Mouse (Mus musculus) left cerebral cortex, adult 8-10 months (tissue): ENCODE data around the gene Polr3gl. TPM values are rescaled to one million over a fixed set of nuclear protein-coding genes. Genes with fewer than 3 reads are reported as not detected.

Experiments used
- DNase-seq, 2 experiments: peaks; one replicate each; pipeline ENCODE4 v3.0.0; 2022; ENCODE audit warnings: low spot score in 2 of 2
- total RNA-seq, 4 experiments: library from RNA; stranded (reverse); gene quantifications; 2 replicates each; pipeline ENCODE4 v1.2.4; 2022

The Polr3gl gene
- total RNA-seq, 4 experiments from 2014 or later = 22.8 to 26.6 (median 24.3) TPM

DNA sequence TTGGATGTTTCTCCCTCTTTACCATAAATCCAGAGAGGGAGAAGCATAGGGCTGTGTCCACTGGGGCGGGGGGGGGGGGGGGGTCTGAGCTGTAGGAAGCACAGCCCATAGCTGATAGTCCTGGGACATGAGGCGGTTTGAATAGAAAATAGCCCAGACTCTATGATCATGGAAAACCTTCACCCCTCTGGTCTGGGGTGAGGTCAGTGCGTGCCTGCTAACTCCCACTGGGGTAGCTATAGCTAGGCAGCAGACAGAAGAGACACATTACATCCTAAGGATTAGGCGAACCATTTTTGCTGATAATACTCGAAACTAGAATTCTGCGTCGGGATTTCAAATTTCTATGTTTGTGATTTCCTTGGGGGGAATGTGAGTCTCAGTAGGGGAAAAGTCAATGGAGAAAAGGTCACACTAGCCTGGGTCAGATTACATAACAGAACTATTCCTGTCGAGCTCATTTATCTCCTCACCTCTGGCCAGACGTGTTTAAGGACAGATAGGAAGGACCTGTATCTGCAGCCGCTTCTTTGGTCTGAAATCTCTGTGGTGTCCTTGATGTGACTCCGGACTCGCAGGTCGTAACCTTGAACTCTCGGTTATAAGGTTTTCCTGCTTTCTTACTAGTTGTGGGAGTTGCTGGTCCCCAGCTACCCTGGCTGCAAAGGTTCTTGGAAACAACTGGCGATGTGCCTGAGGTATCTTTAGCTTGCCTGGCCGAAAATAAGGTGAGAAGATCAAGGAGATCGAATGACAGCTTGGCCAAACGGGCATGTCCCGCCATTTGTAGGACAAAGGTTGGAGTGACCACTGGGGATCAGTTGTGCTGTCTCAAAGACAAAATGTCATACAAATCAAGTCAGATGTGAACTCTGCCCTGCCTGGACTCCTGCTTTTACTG lies 20.1 kb downstream of the Polr3gl start:
- no peak for DNase-seq

DNA sequence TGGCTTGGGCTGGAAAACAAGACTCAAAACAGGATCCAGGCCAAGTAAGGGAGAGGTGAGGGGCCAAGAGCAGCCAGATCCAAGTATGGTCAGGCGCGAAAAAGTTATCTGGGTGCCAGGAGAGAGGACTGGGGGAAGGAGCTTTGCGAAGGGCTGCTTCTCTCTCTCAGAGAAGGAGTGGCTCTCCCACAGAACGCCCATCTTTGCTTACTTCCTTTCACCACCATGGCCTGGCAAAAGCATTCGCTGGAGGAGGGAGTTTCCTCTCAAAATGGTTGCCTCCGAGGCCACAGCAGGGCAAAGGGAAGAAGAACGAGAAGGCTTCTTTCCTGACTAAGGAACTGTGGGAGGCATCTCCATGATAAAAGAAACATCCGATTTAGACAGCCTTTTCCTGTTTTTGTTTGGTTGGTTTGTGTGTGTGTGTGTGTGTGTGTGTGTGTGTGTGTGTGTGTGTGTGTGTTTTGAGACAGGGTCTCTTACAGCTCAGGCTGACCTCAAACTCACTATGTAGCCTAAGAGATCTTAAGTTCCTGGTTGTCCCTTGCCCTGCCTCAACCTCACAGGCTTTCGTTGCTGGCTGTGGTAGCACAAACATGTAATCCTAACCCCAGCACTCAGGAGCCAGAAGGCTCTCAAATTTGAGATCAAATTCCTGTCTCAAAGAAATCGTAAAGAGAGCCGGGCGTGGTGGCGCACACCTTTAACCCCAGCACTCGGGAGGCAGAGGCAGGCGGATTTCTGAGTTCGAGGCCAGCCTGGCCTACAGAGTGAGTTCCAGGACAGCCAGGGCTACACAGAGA lies 21.9 kb downstream of the Polr3gl start:
- DNase-seq = no peak

DNA sequence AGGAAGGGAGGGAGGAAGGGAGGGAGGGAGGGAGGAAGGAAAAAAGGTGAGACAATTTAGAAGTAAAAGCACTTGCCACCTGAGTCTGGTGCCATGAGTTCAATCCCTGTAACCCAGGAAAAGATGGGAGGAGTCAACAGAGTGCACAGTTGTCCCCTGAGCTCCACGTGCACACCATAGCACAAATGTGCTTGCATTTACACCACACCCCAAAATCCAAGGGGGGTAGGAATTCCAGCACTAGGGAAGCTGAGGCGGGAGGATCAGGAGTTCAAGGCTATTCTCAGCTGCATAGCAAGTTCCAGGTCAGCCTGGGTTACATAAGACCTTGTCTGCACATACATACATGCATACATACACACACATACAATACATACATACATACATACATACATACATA lies 22.6 kb downstream of the Polr3gl start:
- no peak for DNase-seq

DNA sequence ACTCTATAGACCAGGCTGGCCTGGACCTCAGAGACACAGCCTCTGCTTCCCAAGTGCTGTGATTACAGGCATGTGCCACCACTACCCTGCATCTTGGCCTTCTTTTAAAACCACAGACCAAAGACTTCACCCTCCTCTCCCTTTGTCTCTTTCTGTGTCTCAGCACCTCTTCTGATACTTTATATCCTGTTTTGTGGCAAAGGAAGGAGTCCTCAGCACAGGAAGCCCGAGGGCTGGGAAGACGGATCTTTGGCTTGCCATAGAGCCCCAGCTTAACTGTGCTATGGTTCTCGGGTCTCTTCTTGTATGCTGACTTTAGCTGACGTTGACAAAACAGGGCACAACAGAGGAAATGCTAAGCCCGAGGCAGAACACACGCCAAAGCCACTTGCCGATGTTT lies 23.3 kb downstream of the Polr3gl start:
- no peak for DNase-seq

DNA sequence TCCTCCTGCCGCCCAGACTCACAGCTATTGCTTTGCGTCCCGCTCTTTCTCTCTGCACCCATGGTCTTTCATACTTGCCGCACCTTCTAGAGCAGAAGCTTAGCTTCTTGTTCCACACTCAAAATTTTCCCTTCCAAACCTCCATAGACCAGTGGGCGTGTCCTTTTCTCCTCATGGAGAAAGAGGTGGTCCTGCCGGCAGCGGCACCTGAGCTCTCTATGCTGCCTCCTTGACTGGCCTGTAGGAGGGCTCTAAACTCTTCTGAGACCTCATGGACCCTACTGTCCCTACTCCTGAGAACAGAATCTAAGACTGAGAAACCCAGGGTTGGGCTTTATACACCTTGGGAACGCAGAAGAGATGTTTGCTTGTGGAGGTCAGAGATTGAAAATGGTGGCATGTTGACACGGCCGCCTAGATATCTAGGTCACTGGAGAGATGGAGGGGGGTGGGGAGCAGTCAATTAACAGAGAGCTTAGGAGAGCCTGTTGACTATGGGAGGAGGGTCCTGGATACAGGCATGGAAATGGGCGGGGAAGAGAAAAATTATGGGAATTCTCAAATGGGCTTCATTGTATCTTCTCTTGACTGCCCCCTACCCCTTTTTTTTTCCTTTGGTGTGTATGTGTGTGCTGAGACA lies 23.9 kb downstream of the Polr3gl start:
- DNase-seq = no peak

DNA sequence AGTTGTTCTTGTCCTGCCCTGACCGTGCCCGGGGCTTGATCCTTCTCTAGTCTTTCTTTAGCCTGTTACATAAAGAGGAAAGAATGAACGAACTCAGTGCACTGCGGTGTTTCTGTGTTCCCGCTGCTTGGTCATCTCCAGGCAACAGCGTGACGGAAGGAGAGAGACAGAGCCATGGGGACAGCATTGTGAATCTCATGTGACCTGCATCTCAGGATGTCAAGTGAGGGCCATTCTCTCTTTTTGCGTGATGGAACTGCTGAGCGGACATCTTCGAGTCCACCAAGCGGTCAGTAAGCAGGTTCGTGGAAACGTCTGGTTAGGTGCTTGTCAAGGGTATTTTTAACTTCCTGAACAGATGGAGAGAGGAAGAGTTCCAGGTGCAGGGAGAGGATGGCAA lies 24.5 kb downstream of the Polr3gl start:
- no peak for DNase-seq

DNA sequence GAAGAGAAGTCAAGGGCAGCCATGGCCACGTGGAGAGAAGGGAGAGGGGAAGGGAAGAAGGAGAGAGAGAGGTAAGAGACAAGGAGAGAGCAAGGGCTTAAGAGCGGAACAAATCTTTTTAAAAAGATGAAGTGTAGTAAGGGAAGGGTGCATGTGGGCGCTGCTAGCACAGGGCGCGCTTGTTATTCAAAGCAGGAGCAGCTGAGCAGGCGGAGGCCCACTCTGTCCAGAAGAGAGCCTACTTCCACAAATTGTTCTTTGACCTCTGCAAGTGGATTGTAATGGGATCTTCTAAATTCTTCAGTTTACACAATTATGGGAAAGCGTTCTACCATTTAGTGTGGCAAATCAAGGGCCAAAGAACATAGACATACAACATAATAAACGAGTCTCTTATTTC lies 25.4 kb downstream of the Polr3gl start:
- no peak for DNase-seq

DNA sequence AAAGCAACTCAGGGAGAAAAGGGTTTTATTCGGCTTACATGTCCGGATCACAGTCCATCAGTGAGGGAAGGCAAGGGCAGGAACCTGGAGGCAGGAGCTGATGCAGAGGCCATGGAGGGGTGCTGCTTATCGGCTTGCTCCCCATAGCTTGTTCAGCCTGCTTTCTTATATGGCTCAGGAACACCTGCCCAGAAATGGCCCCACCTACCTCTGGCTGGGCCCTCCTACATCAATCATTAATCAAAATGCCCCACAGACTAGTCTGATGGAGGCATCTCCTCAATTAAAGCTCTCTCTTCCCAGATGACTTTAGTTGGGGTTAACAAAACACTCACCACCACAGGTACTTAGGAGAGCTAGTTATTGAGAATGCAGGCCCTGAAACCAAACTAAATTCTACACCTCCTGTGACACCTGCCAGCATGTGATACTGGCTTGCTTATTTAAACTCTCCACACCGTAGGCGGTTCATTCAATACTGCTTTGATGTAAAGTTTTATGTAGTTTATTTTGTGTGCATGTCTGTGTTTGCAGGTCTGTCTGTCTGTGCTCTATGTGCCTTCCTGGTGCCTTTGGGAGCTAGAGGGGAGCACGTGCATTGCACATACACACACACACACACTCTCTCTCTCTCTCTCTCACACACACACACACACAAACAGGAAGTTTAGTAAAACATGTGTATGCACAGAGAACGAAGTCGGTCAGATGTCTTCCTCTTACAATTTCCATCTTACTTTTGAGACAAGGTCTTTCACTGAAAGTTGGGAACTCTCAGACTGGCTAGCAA lies 27.1 kb downstream of the Polr3gl start:
- DNase-seq = no peak

DNA sequence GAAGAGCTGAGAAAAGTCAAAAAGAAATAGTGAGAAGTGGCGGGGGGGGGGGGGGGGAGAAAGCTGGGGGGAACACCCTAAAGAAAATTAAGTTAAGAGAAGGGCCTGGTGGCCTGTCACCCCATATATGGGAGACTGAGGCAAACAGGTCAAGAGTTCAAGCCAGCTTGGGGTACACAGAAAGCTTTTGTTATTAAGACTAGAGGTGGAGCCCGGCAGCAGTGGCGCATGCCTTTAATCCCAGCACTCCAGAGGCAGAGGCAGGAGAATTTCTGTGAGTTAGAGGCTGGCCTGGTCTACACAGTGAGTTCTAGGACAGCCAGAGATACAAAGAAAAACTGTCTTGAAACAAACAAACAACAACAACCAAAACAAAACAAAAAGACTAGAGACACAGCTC lies 28.9 kb downstream of the Polr3gl start:
- DNase-seq = no peak

DNA sequence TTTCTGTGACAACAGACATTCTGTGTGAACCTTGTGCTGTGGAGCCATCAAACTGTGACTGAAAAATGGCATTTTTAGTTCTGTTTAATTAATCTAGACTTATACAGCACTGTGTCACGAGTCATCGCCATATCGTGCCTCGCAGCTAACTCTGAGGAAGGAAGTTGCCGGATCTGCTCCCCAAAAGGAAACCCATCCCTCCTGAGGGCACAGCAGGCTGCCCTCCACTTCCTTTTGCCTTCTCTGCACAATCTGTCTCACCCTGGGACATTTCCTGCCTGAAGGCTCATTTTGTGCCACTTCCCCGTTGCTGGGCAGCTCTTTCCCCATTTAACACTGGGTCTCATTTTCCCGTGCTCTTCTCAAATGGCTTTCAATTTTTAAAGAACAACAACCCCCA lies 29.3 kb downstream of the Polr3gl start:
- DNase-seq = no peak

DNA sequence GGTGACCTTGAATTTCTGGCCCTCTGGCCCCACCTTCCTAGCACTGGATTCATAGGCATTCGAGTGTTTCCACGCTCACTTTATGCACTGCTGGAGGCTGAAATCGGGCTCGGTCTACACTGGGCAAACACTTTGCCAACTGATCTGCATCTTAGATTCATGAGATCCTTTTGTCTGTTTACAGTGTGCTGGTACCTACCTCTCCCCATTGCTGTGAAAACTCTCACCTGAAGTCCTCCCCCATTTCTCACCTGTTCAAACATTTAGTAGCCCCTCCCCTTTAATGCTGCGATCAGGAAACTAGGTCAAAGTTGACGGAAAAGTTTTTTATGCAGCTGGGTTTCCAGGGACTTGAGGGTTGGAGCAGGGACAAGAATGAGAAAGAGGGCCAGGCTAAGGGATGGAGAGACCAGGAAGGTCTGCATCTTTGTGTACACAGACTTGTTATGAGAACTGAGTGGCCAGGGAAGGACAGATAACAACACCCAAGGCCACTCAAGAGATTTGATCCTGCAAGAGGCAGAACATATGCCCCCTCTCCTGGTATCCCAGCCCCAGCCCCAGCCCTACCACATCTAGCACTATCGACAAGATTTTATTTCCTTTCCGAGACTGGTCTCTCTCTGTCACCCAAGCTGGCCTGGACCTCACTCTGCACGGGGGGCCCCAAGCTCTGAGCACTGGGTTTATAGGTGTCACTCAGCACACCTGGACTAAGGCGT lies 29.9 kb downstream of the Polr3gl start:
- no peak for DNase-seq

DNA sequence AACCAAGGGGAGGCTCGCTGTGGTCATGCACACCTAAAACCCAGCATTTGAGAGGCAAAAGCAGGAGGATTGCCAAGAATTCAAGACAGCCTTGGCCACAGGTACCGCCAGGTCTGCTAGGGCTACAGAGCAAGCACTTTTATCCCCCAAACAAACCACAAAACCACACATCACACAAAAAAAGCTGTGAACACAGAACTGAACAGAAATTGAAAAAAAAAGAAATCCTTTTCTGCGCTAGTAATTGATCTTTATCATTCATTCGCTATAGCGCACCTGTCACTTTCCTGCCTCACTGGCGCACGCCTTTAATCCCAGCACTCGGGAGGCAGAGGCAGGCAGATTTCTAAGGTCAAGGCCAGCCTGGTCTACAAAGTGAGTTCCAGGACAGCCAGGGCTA lies 30.7 kb downstream of the Polr3gl start:
- DNase-seq = no peak

DNA sequence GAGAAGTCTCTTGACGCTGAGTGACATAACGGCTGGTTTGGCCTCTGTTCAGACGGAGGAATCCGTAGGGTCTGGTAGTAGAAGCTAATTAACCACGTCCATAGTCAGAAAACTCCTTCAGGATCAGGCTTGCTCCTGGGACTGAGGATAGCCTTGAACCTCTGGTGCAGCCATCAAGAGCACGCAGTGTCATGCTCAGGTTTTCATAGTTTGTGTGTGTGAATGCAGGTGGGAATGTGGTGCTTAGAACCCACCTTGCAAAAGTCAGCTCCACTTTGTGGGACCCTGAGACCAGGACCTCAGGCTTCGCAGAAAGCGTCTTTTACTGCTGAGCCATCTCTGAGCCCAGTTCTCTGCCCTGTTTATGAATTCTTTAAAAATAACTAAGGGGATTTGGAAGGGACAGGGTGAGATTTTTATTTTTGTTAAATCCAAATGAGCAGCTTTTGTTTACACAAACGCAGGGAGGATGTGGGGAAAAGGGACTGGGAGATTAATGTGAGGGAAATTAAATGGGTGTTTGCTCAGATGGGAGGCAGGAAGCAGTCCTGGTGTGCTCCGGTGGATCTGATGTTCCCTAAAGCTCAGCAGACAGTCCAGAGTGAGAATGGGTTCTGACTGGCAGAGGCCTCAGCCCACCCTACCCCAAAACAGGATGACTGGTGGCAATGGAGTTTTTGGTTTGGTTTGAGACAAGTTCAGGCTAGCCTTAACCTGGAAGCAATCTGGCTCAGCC lies 31.9 kb downstream of the Polr3gl start:
- DNase-seq = no peak

DNA sequence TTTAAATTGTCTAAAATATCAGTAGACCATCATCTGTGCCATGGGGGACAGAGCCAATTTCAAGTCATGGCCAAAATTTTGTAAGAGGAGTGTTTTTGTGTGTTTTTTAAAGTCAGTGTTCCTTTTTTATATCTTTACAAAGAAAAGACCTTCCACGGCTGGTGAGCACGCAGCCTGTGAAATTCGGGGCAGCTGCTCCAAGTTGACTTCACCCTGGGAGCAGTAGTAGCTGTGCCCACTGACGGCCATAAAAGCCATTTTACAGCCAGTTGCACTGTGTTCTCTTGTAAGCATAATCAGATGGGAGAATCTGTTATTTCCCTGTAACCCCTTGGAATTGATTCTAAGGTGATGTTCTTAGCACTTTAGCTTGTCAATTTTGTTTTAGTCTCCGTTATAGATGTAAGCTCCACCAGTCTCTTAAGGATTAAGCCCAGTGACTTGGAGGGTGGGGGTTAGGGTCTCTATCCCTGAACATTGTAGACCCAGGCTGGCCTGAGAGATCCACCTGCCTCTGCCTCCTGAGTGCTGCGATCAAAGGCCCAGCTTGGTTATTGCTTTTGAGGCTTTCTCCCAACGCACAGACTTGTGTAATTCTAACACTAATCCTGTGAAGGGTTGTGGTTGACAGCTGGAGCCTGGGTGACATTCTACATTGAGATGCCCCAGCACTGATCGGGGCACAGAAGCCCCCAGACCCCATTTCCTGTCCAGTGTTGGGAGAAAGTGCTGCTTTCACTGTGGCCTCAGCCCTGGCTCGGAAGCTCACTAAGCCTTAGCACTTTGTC lies 32.9 kb downstream of the Polr3gl start:
- DNase-seq = no peak

DNA sequence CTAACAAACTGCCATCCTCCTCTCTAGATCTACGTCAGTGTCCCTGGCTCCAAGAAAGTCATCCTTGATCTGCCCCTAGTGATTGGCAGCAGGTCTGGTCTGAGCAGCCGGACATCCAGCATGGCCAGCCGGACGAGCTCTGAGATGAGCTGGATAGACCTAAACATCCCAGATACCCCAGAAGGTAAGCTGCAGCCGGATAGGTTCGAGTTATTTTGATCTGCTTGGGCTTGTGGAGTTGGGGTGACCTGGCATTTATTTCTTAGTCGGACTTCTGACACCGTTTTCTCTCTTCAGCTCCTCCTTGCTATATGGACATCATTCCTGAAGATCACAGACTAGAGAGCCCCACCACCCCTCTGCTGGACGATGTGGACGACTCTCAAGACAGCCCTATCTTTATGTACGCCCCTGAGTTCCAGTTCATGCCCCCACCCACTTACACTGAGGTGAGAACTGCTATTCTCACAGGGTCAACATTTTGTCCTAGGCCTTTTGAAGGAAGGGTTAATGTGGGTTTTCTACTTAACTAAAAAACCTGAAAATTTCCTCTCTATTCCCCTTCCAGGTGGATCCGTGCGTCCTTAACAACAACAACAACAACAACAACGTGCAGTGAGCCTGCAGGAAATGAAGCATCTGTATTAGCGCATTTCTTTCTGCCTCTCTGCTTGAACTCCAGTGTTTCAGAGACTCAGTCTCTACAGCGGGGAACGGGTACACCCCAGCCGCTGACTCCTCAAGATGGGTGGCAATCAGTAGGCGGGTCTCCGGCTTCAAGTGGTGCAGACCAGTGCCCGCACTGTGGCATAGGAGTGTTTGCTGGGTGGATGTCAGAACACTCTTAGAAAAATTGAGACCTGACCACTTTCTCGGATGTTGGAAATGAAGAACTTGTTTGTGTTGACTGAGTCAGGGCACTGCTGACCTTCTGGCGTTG lies 33.8 kb downstream of the Polr3gl start:
- DNase-seq = no peak

DNA sequence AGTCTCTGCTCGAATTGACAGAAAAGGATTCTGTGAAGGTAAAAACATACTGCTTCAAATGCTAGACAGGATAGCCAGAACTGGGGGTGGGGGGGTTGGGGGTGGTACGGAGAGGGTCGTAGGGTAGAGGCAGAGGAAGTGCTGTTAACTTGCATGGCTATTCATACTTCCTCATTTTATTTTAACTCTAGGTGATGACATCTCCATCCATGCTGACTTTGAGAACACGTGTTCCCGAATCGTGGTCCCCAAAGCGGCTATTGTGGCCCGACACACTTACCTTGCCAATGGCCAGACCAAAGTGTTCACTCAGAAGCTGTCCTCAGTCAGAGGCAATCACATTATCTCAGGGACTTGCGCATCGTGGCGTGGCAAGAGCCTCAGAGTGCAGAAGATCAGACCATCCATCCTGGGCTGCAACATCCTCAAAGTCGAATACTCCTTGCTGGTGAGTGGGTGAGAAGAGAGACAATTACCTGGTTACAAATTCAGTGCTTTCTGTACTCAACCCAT lies 34.5 kb downstream of the Polr3gl start:
- no peak for DNase-seq

DNA sequence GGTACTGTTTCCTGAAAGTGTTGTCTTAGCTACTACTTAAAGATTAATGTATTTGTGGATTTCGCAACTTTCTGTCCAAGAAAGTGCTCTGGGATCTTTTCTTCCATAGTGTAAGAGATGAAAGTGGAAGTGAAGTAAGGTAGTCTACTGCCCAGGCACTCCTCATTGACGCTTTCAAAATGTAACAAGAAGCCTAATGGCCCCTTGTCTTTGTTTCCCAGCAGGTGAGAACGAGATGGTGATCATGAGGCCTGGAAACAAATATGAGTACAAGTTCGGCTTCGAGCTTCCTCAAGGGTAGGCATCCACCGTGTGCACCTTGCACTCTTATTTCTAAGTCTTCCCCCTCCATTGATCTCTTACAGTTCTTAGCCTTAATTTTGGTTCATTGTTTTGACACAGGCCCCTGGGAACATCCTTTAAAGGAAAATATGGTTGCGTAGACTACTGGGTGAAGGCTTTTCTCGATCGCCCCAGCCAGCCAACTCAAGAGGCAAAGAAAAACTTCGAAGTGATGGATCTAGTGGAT lies 35.2 kb downstream of the Polr3gl start:
- DNase-seq = no peak

DNA sequence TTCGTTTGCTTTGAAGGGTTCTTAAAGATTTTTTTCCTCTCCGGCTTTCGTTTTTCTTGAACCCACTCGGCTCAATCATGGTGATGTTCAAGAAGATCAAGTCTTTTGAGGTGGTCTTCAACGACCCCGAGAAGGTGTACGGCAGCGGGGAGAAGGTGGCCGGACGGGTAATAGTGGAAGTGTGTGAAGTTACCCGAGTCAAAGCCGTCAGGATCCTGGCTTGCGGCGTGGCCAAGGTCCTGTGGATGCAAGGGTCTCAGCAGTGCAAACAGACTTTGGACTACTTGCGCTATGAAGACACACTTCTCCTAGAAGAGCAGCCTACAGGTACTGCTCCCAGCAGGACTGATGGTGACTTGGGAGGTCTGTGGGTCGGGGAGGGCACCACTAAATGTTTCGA lies 35.8 kb downstream of the Polr3gl start:
- no peak for DNase-seq
